Mouse (Mus musculus) lung, postnatal 14 days (tissue): ENCODE measurements around the gene Ppm1h.

Experiments
- DNase-seq: peaks from one replicate; pipeline ENCODE4 v3.0.0; 2021

Ppm1h gene

GRCm38 (mm10) chr10:122819808-122820207 is 141.2 kb downstream of the Ppm1h start:
- DNase-seq: no peak

- DNase-seq: no peak
Measured at GRCm38 (mm10) chr10:122821549-122821948, 143.0 kb downstream of the Ppm1h start.

- DNase-seq: no peak
Measured at GRCm38 (mm10) chr10:122823642-122824041, 145.1 kb downstream of the Ppm1h start.

- DNase-seq: no peak
Measured at GRCm38 (mm10) chr10:122826696-122827331, 148.3 kb downstream of the Ppm1h start.

GRCm38 (mm10) chr10:122827719-122828414 is 149.3 kb downstream of the Ppm1h start:
- no peak for DNase-seq

- no peak for DNase-seq
Measured at GRCm38 (mm10) chr10:122829801-122830217, 151.2 kb downstream of the Ppm1h start.

GRCm38 (mm10) chr10:122830638-122831037 is 152.1 kb downstream of the Ppm1h start:
- no peak for DNase-seq

- no peak for DNase-seq
Measured at GRCm38 (mm10) chr10:122842014-122842413, 163.5 kb downstream of the Ppm1h start.

GRCm38 (mm10) chr10:122842961-122843360 is 164.4 kb downstream of the Ppm1h start:
- no peak for DNase-seq

- no peak for DNase-seq
Measured at GRCm38 (mm10) chr10:122845471-122845870, 166.9 kb downstream of the Ppm1h start.

GRCm38 (mm10) chr10:122846476-122846875 is 167.9 kb downstream of the Ppm1h start:
- DNase-seq: no peak

GRCm38 (mm10) chr10:122848020-122848457 is 169.5 kb downstream of the Ppm1h start:
- no peak for DNase-seq

- no peak for DNase-seq
Measured at GRCm38 (mm10) chr10:122851267-122852160, 173.0 kb downstream of the Ppm1h start.

- no peak for DNase-seq
Measured at GRCm38 (mm10) chr10:122854571-122854970, 176.0 kb downstream of the Ppm1h start.

- DNase-seq: no peak
Measured at GRCm38 (mm10) chr10:122855149-122855548, 176.6 kb downstream of the Ppm1h start.

- DNase-seq: no peak
Measured at GRCm38 (mm10) chr10:122856040-122856764, 177.6 kb downstream of the Ppm1h start.

GRCm38 (mm10) chr10:122857155-122857554 is 178.6 kb downstream of the Ppm1h start:
- no peak for DNase-seq

GRCm38 (mm10) chr10:122858904-122859641 is 180.5 kb downstream of the Ppm1h start:
- peak; percentile 19 for DNase-seq

GRCm38 (mm10) chr10:122859642-122859997 is 181.1 kb downstream of the Ppm1h start:
- no peak for DNase-seq

- no peak for DNase-seq
Measured at GRCm38 (mm10) chr10:122860076-122860475, 181.5 kb downstream of the Ppm1h start.

GRCm38 (mm10) chr10:122861696-122862385 is 183.3 kb downstream of the Ppm1h start:
- no peak for DNase-seq
